In the genomic region with DNA sequence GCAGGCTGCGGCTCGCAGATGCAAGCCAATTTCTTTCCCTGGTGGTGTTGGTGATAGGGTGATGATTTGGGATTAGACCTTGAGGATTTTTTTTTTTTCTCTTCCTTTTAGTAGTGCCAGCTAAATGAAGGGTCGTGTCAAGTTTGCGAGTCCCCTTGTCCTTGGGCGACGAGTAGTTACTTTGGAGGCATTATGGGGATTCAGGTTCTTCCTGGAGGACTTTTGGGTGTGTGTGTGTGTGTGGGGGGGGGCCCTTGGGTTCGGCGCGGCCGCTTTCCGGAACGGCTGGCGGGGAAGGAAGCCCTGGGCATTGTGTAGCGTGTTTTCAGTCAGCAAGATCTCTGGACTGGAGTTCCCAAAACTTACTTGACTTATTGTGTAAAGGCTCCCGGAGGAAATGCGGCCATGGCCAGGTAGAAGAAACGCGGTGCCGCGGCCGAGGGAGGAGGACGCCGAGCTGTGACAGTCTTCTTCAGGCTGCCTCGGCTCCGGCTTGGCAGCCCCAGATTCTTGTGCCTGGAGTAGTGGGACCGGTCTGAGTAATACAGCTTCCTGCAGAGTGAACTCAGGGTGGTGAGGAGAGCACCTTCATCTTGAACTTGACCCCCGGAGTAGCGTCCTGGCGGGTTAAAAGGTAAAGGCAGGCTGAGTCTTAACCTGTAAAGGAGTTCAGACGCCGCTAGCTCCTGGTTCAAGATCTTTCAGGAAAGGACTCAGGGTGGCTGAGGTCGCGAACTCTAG, we compare ENCODE assay signal across 8 mouse cellular contexts. TPM values are rescaled to one million over a fixed set of nuclear protein-coding genes. Genes with fewer than 3 reads are reported as not detected.
DNase-seq lines count a peak whose midpoint lies in the region; ATAC-seq lines count a peak whose summit lies in the region.

No protein-coding gene starts in this region.

- WGBS in heart, embryonic 12.5 days = under 1% methylated on average over 33 of the region's 33 CpGs
- under 1% methylated on average over 33 of the region's 33 CpGs for WGBS in kidney, embryonic 14.5 days
- under 1% methylated on average over 33 of the region's 33 CpGs for WGBS in lung, embryonic 15.5 days

- peak overlapping the region; percentile 95 for H3K27ac ChIP-seq in heart, embryonic 12.5 days (ENCODE audit: poor library complexity, severe bottlenecking)
- peak overlapping the region; percentile 90 for H3K27ac ChIP-seq in kidney, embryonic 14.5 days (ENCODE audit: low read depth, low read length)
- H3K27ac ChIP-seq in lung, embryonic 15.5 days = peak overlapping the region; percentile 97

- H3K4me3 ChIP-seq in heart, embryonic 12.5 days = peak overlapping the region; percentile 81
- H3K4me3 ChIP-seq in kidney, embryonic 14.5 days (ENCODE audit: low read length) = peak overlapping the region; percentile 79
- H3K4me3 ChIP-seq in lung, embryonic 15.5 days = peak overlapping the region; percentile 85

- H3K4me2 ChIP-seq in heart, embryonic 12.5 days = peak overlapping the region; percentile 86
- H3K4me2 ChIP-seq in kidney, embryonic 14.5 days (replicated peaks; ENCODE audit: low read depth, low read length) = peak overlapping the region; percentile 84
- H3K4me2 ChIP-seq in lung, embryonic 15.5 days = peak overlapping the region; percentile 89

- peak; percentile 55 for DNase-seq in urinary bladder, adult 2 months (ENCODE audit: low spot score)
- DNase-seq in urinary bladder, postnatal 10 days (ENCODE audit: low spot score) = no peak
- DNase-seq in cerebellum, postnatal 36 days = peak; percentile 41 to 51
- peak; percentile 32 to 35 for DNase-seq in right cerebral cortex, postnatal 10 days (ENCODE audit: low spot score in 2 of 2)
- DNase-seq in frontal cortex, postnatal 36 days (ENCODE audit: low spot score in 2 of 2) = no peak

- H3K27me3 ChIP-seq in heart, embryonic 12.5 days (replicated peaks) = no peaks in the 10 kb centered on the region
- H3K27me3 ChIP-seq in kidney, embryonic 14.5 days (ENCODE audit: control insufficient read depth, insufficient read depth, low read length) = no peaks in the 10 kb centered on the region
- no peaks in the 10 kb centered on the region for H3K27me3 ChIP-seq in lung, embryonic 15.5 days

- no peaks in the 10 kb centered on the region for H3K36me3 ChIP-seq in heart, embryonic 12.5 days
- no peaks in the 10 kb centered on the region for H3K36me3 ChIP-seq in kidney, embryonic 14.5 days (ENCODE audit: control insufficient read depth, insufficient read depth, low read length)
- no peaks in the 10 kb centered on the region for H3K36me3 ChIP-seq in lung, embryonic 15.5 days

- ATAC-seq in heart, embryonic 12.5 days (ENCODE audit: insufficient number of reproducible peaks, low FRiP score) = no peak
- ATAC-seq in kidney, embryonic 14.5 days (ENCODE audit: low FRiP score, low TSS enrichment) = peak; percentile 30; the same call in 1 of the 2 replicates
- no peak for ATAC-seq in lung, embryonic 15.5 days (ENCODE audit: borderline replicate concordance, extremely low read depth, low FRiP score, low TSS enrichment)

- H3K9ac ChIP-seq in heart, embryonic 12.5 days = peak overlapping the region; percentile 92
- peak overlapping the region; percentile 90 for H3K9ac ChIP-seq in kidney, embryonic 14.5 days (ENCODE audit: low read depth, low read length)
- peak overlapping the region; percentile 93 for H3K9ac ChIP-seq in lung, embryonic 15.5 days

- H3K4me1 ChIP-seq in heart, embryonic 12.5 days (replicated peaks) = peaks cover 49% of the 10 kb centered on the region
- peaks cover 66% of the 10 kb centered on the region for H3K4me1 ChIP-seq in kidney, embryonic 14.5 days (ENCODE audit: control insufficient read depth, insufficient read depth, low read length)
- peaks cover 80% of the 10 kb centered on the region for H3K4me1 ChIP-seq in lung, embryonic 15.5 days

- no peaks in the 10 kb centered on the region for H3K9me3 ChIP-seq in heart, embryonic 12.5 days (replicated peaks)
- no peaks in the 10 kb centered on the region for H3K9me3 ChIP-seq in kidney, embryonic 14.5 days (ENCODE audit: control insufficient read depth, low read length)
- H3K9me3 ChIP-seq in lung, embryonic 15.5 days = no peaks in the 10 kb centered on the region

RNA-seq across cellular contexts. Expression of gene Tanc1, which starts 1.1 kb away (rescaled TPM):
- 25.0 and 32.2 TPM in 2 replicates for polyA plus RNA-seq in urinary bladder, adult 2 months (2012; rRNA removed)
- 37.4 and 40.9 TPM in 2 replicates for polyA plus RNA-seq in heart, embryonic 12.5 days (2016; fragmentation: Nextera tagmentation; extraction: Ambion mirVana)
- 31.3 and 43.8 TPM in 2 replicates for polyA plus RNA-seq in kidney, embryonic 14.5 days (2014; fragmentation: Nextera tagmentation; extraction: Ambion mirVana)
- polyA plus RNA-seq in lung, embryonic 15.5 days (2015; fragmentation: Nextera tagmentation; extraction: Ambion mirVana) = 30.0 and 33.9 TPM in 2 replicates

Comparison
In these comparisons a context has a peak if more than half of its experiments do, and no peak if none do; other contexts are left out.
1. DNase-seq: peak in urinary bladder, adult 2 months (single experiment), cerebellum, postnatal 36 days (2 of 2) and right cerebral cortex, postnatal 10 days (2 of 2); none in urinary bladder, postnatal 10 days (single experiment) and frontal cortex, postnatal 36 days (0 of 2).
2. Peak in every context shown above with its lines, with median percentiles within 50 percentile points of each other: H3K27ac ChIP-seq, H3K4me2 ChIP-seq, H3K4me3 ChIP-seq and H3K9ac ChIP-seq.